ENCODE assay signal across 16 mouse cellular contexts in the genomic region with DNA sequence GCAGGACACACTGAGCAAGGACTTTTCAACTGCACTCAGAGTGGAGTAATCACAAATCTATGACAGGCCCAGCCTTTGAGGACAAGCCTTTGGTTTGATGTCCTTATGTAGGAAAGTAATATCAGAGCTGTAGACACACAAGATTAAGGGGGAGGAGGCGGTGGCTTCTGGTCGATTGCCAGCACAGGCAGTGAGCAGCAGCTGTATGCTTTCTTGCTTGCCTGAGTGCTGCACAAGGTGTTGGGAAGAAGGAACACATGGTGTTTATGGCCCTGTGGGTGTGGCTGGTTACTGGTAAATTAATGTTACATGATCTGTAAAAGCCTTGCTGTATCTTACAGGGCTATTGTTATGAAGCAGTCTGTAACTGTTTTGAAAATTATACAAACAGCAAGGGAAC. TPM values are rescaled to one million over a fixed set of nuclear protein-coding genes. Genes with fewer than 3 reads are reported as not detected.
DNase-seq lines count a peak whose midpoint lies in the region; ATAC-seq and TF ChIP-seq lines count a peak whose summit lies in the region.
"Had no signal": no experiment of that assay in that cellular context is flagged by ENCODE, and none has a peak within 500 bp of the region (broad histone marks: within the 10 kb centered on the region; RNA-seq: fewer than 3 reads in every experiment).

No protein-coding gene starts in this region.

- no peak overlapping the region for H3K9ac ChIP-seq in limb, embryonic 12.5 days (replicated peaks)
- H3K9ac ChIP-seq in limb, embryonic 14.5 days (ENCODE audit: low read depth, low read length, severe bottlenecking), result no peak overlapping the region
- H3K9ac ChIP-seq: hindbrain, embryonic 13.5 days; liver, embryonic 12.5 days; neural tube, embryonic 12.5 days had no signal

- DNase-seq in gastrocnemius, adult 2 months, result peak; percentile 35
- DNase-seq in gastrocnemius, postnatal 36 days, result no peak
- DNase-seq in limb, embryonic 10.5 days (ENCODE audit: low spot score), result no peak
- DNase-seq in limb, embryonic 14.5 days (ENCODE audit: low spot score), result peak; percentile 55
- DNase-seq in cerebellum, adult 8-10 months, result no peak
- DNase-seq: cerebellum, adult 11 months; gastrocnemius, postnatal 25 days; layer of hippocampus, postnatal 36 days; thymus, postnatal 25 days had no signal

- peaks cover 37% of the 10 kb centered on the region for H3K79me2 ChIP-seq in myocyte (ENCODE audit: control insufficient read depth, insufficient read depth)

- H3K9me3 ChIP-seq in limb, embryonic 12.5 days, result no peaks in the 10 kb centered on the region
- no peaks in the 10 kb centered on the region for H3K9me3 ChIP-seq in limb, embryonic 10.5 days (replicated peaks)
- H3K9me3 ChIP-seq in limb, embryonic 14.5 days (ENCODE audit: control insufficient read depth, low read length), result no peaks in the 10 kb centered on the region
- H3K9me3 ChIP-seq: hindbrain, embryonic 13.5 days; liver, embryonic 12.5 days; neural tube, embryonic 12.5 days had no signal

- no peak for TF ChIP-seq CTCF in gastrocnemius, adult 2 months (IDR thresholded peaks at IDR 0.05)

- no peak; the same call in 1 of the 2 replicates for ATAC-seq in limb, embryonic 12.5 days (ENCODE audit: insufficient number of reproducible peaks, insufficient read depth, low FRiP score, low TSS enrichment, low read depth)
- peak; percentile 58; the same call in 1 of the 2 replicates for ATAC-seq in limb, embryonic 14.5 days (ENCODE audit: low FRiP score, low read depth)
- no peak for ATAC-seq in erythroid progenitor cell, adult 5-6 weeks (replicated peaks; ENCODE audit: low FRiP score, poor library complexity, severe bottlenecking)
- ATAC-seq: liver, embryonic 12.5 days had no signal

- no peak overlapping the region for H3K4me3 ChIP-seq in gastrocnemius, adult 2 months
- no peak overlapping the region for H3K4me3 ChIP-seq in limb, embryonic 12.5 days (replicated peaks)
- no peak overlapping the region for H3K4me3 ChIP-seq in limb, embryonic 10.5 days
- H3K4me3 ChIP-seq in limb, embryonic 14.5 days (replicated peaks; ENCODE audit: low read length), result no peak overlapping the region
- no peak overlapping the region for H3K4me3 ChIP-seq in myocyte
- H3K4me3 ChIP-seq: hindbrain, embryonic 13.5 days; liver, embryonic 12.5 days; neural tube, embryonic 12.5 days had no signal

- no peaks in the 10 kb centered on the region for H3K27me3 ChIP-seq in limb, embryonic 12.5 days
- no peaks in the 10 kb centered on the region for H3K27me3 ChIP-seq in limb, embryonic 10.5 days (ENCODE audit: low read depth, poor library complexity, severe bottlenecking)
- H3K27me3 ChIP-seq in limb, embryonic 14.5 days (ENCODE audit: control insufficient read depth, insufficient read depth, low read length), result no peaks in the 10 kb centered on the region
- no peaks in the 10 kb centered on the region for H3K27me3 ChIP-seq in myocyte (ENCODE audit: control insufficient read depth, insufficient read depth, insufficient read length)
- H3K27me3 ChIP-seq: hindbrain, embryonic 13.5 days; liver, embryonic 12.5 days; neural tube, embryonic 12.5 days had no signal

- H3K27ac ChIP-seq in gastrocnemius, adult 2 months, result no peak overlapping the region
- H3K27ac ChIP-seq in limb, embryonic 12.5 days, result 0 out of 2 replicates have a peak overlapping the region, but pooled peaks have one; percentile 37
- no peak overlapping the region for H3K27ac ChIP-seq in limb, embryonic 10.5 days
- no peak overlapping the region for H3K27ac ChIP-seq in limb, embryonic 14.5 days (replicated peaks; ENCODE audit: low read depth, low read length)
- H3K27ac ChIP-seq: hindbrain, embryonic 13.5 days; liver, embryonic 12.5 days; neural tube, embryonic 12.5 days had no signal

- peaks cover 12% of the 10 kb centered on the region for H3K36me3 ChIP-seq in limb, embryonic 12.5 days
- H3K36me3 ChIP-seq in limb, embryonic 10.5 days, result peaks cover 7% of the 10 kb centered on the region; the same call in 1 of the 2 replicates
- H3K36me3 ChIP-seq in limb, embryonic 14.5 days (ENCODE audit: control insufficient read depth, insufficient read depth, low read length), result peaks cover 8% of the 10 kb centered on the region
- H3K36me3 ChIP-seq in myocyte (ENCODE audit: control insufficient read depth, insufficient read depth), result no peaks in the 10 kb centered on the region
- H3K36me3 ChIP-seq: hindbrain, embryonic 13.5 days; liver, embryonic 12.5 days; neural tube, embryonic 12.5 days had no signal

- no peak overlapping the region for H3ac ChIP-seq in myocyte (ENCODE audit: control insufficient read depth, insufficient read length)

- intact Hi-C loops in gastrocnemius, adult 2 months (cut with DNase I), result no loop called here
- intact Hi-C loops in gastrocnemius, postnatal 36 days (cut with DNase I), result no loop called here

- H3K4me1 ChIP-seq in limb, embryonic 12.5 days (replicated peaks), result peaks cover 28% of the 10 kb centered on the region
- H3K4me1 ChIP-seq in limb, embryonic 10.5 days, result peaks cover 19% of the 10 kb centered on the region
- H3K4me1 ChIP-seq in limb, embryonic 14.5 days (ENCODE audit: control insufficient read depth, insufficient read depth, low read length), result peaks cover 9% of the 10 kb centered on the region
- H3K4me1 ChIP-seq: liver, embryonic 12.5 days had no signal

- no peak for TF ChIP-seq POLR2A in limb, embryonic 14.5 days (IDR thresholded peaks at IDR 0.05; ENCODE audit: borderline replicate concordance, extremely low read depth, insufficient read depth, insufficient read length)
- no peak for TF ChIP-seq POLR2A in myocyte (IDR thresholded peaks at IDR 0.05; ENCODE audit: insufficient read length, low read depth)

- WGBS in limb, embryonic 12.5 days, result 14% methylated on average over 2 of the region's 2 CpGs
- WGBS in limb, embryonic 10.5 days, result 55% methylated on average over 2 of the region's 2 CpGs
- whole genome bisulfite sequencing in limb, embryonic 14.5 days, result 3% methylated on average over 2 of the region's 2 CpGs

- H3K4me2 ChIP-seq in limb, embryonic 12.5 days, result no peak overlapping the region
- no peak overlapping the region for H3K4me2 ChIP-seq in limb, embryonic 14.5 days (replicated peaks; ENCODE audit: low read depth, low read length, severe bottlenecking)
- peak overlapping the region; percentile 55 for H3K4me2 ChIP-seq in myocyte (ENCODE audit: low read depth)
- H3K4me2 ChIP-seq: hindbrain, embryonic 13.5 days; liver, embryonic 12.5 days; midbrain, embryonic 11.5 days; neural tube, embryonic 12.5 days had no signal

TF ChIP-seq in myocyte, 11 proteins besides CTCF, POLR2A, EP300 and RAD21:
- TF ChIP-seq POLR2AphosphoS2 (IDR thresholded peaks at IDR 0.05; ENCODE audit: insufficient read length, low read depth), result no peak
- TF ChIP-seq SRF (IDR thresholded peaks at IDR 0.05; ENCODE audit: control insufficient read depth, insufficient read length, low read depth), result no peak
- TF ChIP-seq E2F4 (IDR thresholded peaks at IDR 0.05; ENCODE audit: insufficient read depth), result no peak
- TF ChIP-seq TCF12 (IDR thresholded peaks at IDR 0.05; ENCODE audit: insufficient read depth, poor library complexity, severe bottlenecking), result peak; percentile 64
- TF ChIP-seq MYOD1 (IDR thresholded peaks at IDR 0.05; ENCODE audit: control insufficient read depth in 1 of 3, insufficient read length in 2 of 3, low read depth in 2 of 3), result peak; percentile 35 to 95 (median 78)
- no peak for TF ChIP-seq MAX (IDR thresholded peaks at IDR 0.05; ENCODE audit: low read depth)
- TF ChIP-seq TCF3 (IDR thresholded peaks at IDR 0.05; ENCODE audit: insufficient read length, low read depth), result peak; percentile 46
- peak; percentile 71 to 95 (median 87) for TF ChIP-seq MYOG (IDR thresholded peaks at IDR 0.05; ENCODE audit: control insufficient read depth in 1 of 3, insufficient read depth in 1 of 3, insufficient read length in 2 of 3, low read depth in 2 of 3)
- TF ChIP-seq CEBPB (IDR thresholded peaks at IDR 0.05; ENCODE audit: insufficient read depth, poor library complexity, severe bottlenecking), result no peak
- no peak for TF ChIP-seq REST (IDR thresholded peaks at IDR 0.05; ENCODE audit: insufficient read depth, insufficient read length)
- no peak for TF ChIP-seq USF1 (IDR thresholded peaks at IDR 0.05; ENCODE audit: low read depth)

RNA-seq across cellular contexts. Expression of gene Rftn2, which starts 9.4 kb away (rescaled TPM):
- 1 to 10 TPM; 3.3 to 4.9 TPM for total RNA-seq in gastrocnemius, adult 2 months (2021)
- 1 to 10 TPM; 2.9 to 3.7 TPM for total RNA-seq in gastrocnemius, postnatal 36 days (2021)
- 35.2 and 38.2 TPM in 2 replicates for polyA plus RNA-seq in limb, embryonic 12.5 days (2016; fragmentation: Nextera tagmentation; extraction: Ambion mirVana)
- polyA plus RNA-seq in limb, embryonic 10.5 days (2016; fragmentation: Nextera tagmentation; extraction: Ambion mirVana), result 13.4 and 25.4 TPM in 2 replicates
- polyA plus RNA-seq in limb, embryonic 14.5 days (2012; rRNA removed), result 22.9 and 24.3 TPM in 2 replicates
- 27.0 and 29.6 TPM in 2 replicates for polyA plus RNA-seq in limb, embryonic 14.5 days (2014; fragmentation: Nextera tagmentation; extraction: Ambion mirVana)
- 41.0 TPM for polyA plus RNA-seq in myocyte (2012; fragmentation: generic; extraction: Trizol)
- total RNA-seq in erythroid progenitor cell, adult 5-6 weeks (2015; ENCODE audit: low replicate concordance), result not detected in 2 replicates
- total RNA-seq in erythroid progenitor cell, adult 5-6 weeks (2017; ENCODE audit: low replicate concordance), result not detected in 2 replicates

RNA-seq across cellular contexts. Expression of gene Mars2, which starts 19.8 kb away (rescaled TPM):
- 1 to 10 TPM; 2.8 to 3.6 TPM for total RNA-seq in gastrocnemius, adult 2 months (2021)
- total RNA-seq in gastrocnemius, postnatal 36 days (2021), result 1 to 10 TPM; 2.4 to 3.1 TPM
- polyA plus RNA-seq in limb, embryonic 12.5 days (2016; fragmentation: Nextera tagmentation; extraction: Ambion mirVana), result 2.8 and 3.2 TPM in 2 replicates
- polyA plus RNA-seq in limb, embryonic 10.5 days (2016; fragmentation: Nextera tagmentation; extraction: Ambion mirVana), result 2.5 and 2.8 TPM in 2 replicates
- polyA plus RNA-seq in limb, embryonic 14.5 days (2012; rRNA removed), result 2.4 TPM in 2 replicates
- polyA plus RNA-seq in limb, embryonic 14.5 days (2014; fragmentation: Nextera tagmentation; extraction: Ambion mirVana), result 2.3 and 2.9 TPM in 2 replicates
- 2.2 TPM for polyA plus RNA-seq in myocyte (2012; fragmentation: generic; extraction: Trizol)
- 0.84 and 1.4 TPM in 2 replicates for total RNA-seq in erythroid progenitor cell, adult 5-6 weeks (2015; ENCODE audit: low replicate concordance)
- 2.7 and 3.7 TPM in 2 replicates for total RNA-seq in erythroid progenitor cell, adult 5-6 weeks (2017; ENCODE audit: low replicate concordance)

Comparison
In these comparisons a context has a peak if more than half of its experiments do, and no peak if none do; other contexts are left out.
1. DNase-seq: peak in gastrocnemius, adult 2 months (single experiment) and limb, embryonic 14.5 days (single experiment); none in gastrocnemius, postnatal 36 days (0 of 2), limb, embryonic 10.5 days (single experiment) and cerebellum, adult 8-10 months (single experiment).